Mouse (Mus musculus): ENCODE measurements around the gene Edn2.

DNA sequence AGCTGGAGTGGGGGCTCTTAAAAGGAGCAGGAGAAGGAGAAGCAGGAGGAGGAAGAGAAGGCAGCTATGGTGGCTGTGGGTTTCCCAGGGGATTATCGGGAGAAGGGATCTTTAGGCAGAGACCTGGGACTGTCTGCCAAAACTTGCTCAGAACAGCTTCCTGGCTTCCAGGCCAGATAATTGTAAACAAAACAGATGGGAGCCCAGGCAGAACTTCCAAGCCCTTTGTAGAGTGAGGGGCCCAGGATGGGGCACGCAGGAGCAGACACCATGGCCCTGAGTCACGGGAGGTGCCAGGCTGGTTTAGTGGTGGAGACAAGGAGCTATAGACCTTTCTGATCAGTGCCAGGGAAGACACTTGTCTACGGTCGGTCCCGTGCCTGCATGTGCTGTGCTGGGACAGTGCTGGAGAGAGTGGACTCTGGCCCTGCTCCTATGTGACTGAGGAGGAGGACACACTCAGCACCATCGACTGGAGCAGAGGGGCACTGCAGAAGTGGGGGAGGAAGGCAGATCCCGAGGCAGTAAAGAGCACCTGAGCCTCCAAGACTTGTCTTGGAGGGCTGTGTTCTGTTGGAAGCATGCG, 43.4 kb downstream of the Edn2 start:
- no peak for TF ChIP-seq CTCF (IDR thresholded peaks at IDR 0.05; ENCODE audit: low read depth)
- no peak for TF ChIP-seq EP300 (IDR thresholded peaks at IDR 0.05; ENCODE audit: low read depth)

Measured in liver, embryonic 14.5 days (tissue).